Mouse (Mus musculus) MEL (cell line): ENCODE measurements around the gene Vdr.

Experiments used
- CTCF ChIP-seq, 3 experiments: IDR thresholded peaks in 2 of 3; conservative IDR thresholded peaks in 1 of 3; 2 replicates each; pipeline ENCODE4 v1.5.1; 2011 to 2012; ENCODE audit warnings: low read length in 3 of 3, low read depth in 2 of 3, mild to moderate bottlenecking in 2 of 3, improper control_type of control experiment in 1 of 3, inconsistent platforms in 1 of 3, mixed read lengths in 1 of 3, moderate library complexity in 1 of 3; ENCODE audit not compliant: control insufficient read depth in 1 of 3, insufficient read depth in 1 of 3, poor library complexity in 1 of 3, severe bottlenecking in 1 of 3
- MAX ChIP-seq: IDR thresholded peaks from 2 replicates; pipeline ENCODE4 v1.6.1; 2011; ENCODE audit warnings: low read length, improper control_type of control experiment
- MAZ ChIP-seq: IDR thresholded peaks from 2 replicates; pipeline ENCODE4 v1.6.1; 2012; ENCODE audit warnings: low read depth, mild to moderate bottlenecking, inconsistent platforms, low read length, improper control_type of control experiment
- POLR2A ChIP-seq, 2 experiments: IDR thresholded peaks; 2 replicates each; pipeline ENCODE4 v1.6.1; 2011 to 2012; ENCODE audit warnings: low read length in 2 of 2, mild to moderate bottlenecking in 2 of 2, control low read depth in 1 of 2, improper control_type of control experiment in 1 of 2, low read depth in 1 of 2, moderate library complexity in 1 of 2; ENCODE audit not compliant: control insufficient read depth in 1 of 2, insufficient read depth in 1 of 2, poor library complexity in 1 of 2

GRCm38 (mm10) chr15:97821983-97822363 is 88.5 kb downstream of the Vdr start:
- TF ChIP-seq POLR2A (IDR thresholded peaks at IDR 0.05; ENCODE audit: control insufficient read depth in 1 of 2, insufficient read depth in 1 of 2, low read depth in 1 of 2, low read length in 2 of 2, poor library complexity in 1 of 2) (no peak), MAX (no peak), MAZ (no peak), CTCF (IDR thresholded peaks at IDR 0.05 in 2 of 3, conservative IDR thresholded peaks at IDR 0.05 in 1 of 3; ENCODE audit: control insufficient read depth in 1 of 3, insufficient read depth in 1 of 3, low read depth in 2 of 3, low read length in 3 of 3, poor library complexity in 1 of 3, severe bottlenecking in 1 of 3) (no peak)
